Mouse (Mus musculus): ENCODE data around the gene Slfn14. TPM values are rescaled to one million over a fixed set of nuclear protein-coding genes. Genes with fewer than 3 reads are reported as not detected.
"Not testable (repeated sequence)": the region's sequence is repeated elsewhere in the genome, so short reads cannot be mapped to it uniquely, and the experiment has no call there.

The Slfn14 gene
- 86.4 and 88.3 TPM in 2 replicates for total RNA-seq (2015; ENCODE audit: low replicate concordance)
- 93.6 and 106 TPM in 2 replicates for total RNA-seq (2017; ENCODE audit: low replicate concordance)

- ATAC-seq (replicated peaks; ENCODE audit: low FRiP score, poor library complexity, severe bottlenecking), result peak; percentile 84
Measured at GRCm38 (mm10) chr11:83286566-83286965, at the start of gene Slfn14. Gene Slfn14 (minus strand): TSS chr11:83286726.

DNA sequence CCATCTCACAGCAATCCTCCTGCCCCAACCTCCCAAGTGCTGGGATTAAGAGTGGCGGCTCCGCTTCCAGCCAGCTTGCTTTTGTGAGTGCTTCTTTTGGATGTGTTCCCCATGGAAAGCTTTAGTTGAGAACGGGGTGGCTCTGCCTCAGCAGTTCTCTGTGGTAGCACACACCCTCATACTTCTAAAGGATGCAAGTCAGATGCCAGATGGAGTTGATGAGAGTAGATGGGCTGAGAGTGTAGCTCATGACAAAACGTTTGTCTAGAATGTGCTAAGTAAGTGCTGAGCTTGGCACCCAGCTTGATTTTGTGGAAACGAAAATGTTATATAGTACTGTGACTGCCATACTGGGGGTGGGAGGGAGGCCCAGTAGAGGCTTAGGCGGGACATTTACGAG is 49.3 kb upstream of the Slfn14 start:
- ATAC-seq (replicated peaks; ENCODE audit: low FRiP score, poor library complexity, severe bottlenecking), result no peak

DNA sequence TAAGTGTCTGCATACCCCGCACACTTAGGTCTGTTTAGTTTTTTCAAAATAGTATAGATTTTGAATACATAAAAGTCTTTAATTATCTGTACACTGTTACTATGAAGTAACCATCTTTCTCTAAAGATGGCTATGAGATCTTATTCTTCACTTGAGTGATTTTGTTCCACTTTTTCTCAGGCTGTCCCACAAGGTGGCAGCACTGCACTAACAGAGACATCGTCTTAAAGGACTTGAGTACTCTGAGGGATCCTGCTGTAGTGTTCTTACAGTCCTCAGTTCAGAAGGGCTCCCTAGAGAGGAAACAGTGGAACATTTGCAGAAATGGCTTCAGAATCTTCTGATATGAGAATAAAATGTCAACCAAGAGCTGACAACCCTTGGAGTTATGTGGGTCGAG is 40.9 kb upstream of the Slfn14 start:
- ATAC-seq (replicated peaks; ENCODE audit: low FRiP score, poor library complexity, severe bottlenecking), result no peak

- not testable (repeated sequence) for ATAC-seq (replicated peaks; ENCODE audit: low FRiP score, poor library complexity, severe bottlenecking)
Measured at GRCm38 (mm10) chr11:83326692-83327091, 40.2 kb upstream of the Slfn14 start.

GRCm38 (mm10) chr11:83319048-83319447 is 32.5 kb upstream of the Slfn14 start:
- ATAC-seq (replicated peaks; ENCODE audit: low FRiP score, poor library complexity, severe bottlenecking), result no peak

DNA sequence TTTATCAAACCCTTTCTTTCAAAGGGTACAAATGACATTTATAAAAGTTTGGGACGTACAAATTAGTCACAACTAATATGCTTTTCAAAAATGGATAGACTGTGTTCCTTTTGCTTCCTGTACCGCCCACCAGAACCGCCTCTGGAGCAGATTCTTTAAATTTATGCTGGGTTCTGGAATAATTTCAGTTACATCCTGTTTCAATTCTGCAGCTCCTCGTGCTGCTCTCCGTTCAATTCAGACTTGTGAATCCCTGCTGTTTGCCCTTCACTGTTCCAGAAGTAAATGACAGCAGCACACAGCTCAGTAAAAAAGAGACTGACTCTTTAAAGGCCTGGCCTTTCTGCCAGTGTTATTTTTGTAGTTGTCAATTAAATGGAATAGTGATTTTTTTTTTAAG is 25.9 kb upstream of the Slfn14 start:
- no peak for ATAC-seq (replicated peaks; ENCODE audit: low FRiP score, poor library complexity, severe bottlenecking)

GRCm38 (mm10) chr11:83306700-83307253 is 20.3 kb upstream of the Slfn14 start:
- no peak for ATAC-seq (replicated peaks; ENCODE audit: low FRiP score, poor library complexity, severe bottlenecking)

DNA sequence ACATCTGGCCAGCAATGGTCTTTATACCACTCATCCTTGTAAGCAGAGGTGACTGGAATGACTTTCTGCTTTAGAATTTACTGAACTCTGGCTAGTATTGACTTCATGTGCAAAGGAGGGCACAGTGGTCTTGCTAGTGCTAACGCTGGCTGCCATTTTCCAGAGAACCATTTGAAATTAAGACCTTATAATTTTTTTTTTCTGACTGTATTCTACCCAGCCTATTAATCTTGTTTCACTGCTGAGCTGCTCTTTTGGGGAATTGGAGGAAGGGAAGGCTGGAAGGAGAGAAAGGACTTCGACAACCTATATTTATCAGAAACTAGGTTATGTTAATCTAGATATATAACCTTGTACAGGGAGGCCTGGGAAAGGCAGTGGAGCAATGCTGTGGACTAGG is 18.0 kb upstream of the Slfn14 start:
- no peak for ATAC-seq (replicated peaks; ENCODE audit: low FRiP score, poor library complexity, severe bottlenecking)

DNA sequence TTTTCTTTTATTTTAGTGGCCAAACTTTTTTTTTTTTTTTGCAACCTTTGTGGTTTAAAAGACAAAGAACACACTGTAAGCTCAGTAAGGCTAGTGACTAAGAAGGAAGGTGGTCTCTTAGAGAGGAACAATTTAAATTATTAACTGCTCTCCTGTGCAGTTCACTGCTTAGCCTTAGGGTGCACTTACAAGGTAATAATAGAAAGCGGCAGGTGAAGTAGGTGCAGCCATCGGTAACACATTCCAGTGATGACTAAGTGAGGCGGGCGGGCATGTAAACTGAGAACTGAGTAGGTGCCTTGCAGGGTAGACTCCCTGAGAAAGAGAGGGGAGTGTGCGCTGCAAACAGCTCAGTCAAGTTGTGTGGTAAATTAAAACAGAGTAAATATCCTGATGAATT is 17.2 kb upstream of the Slfn14 start:
- no peak for ATAC-seq (replicated peaks; ENCODE audit: low FRiP score, poor library complexity, severe bottlenecking)

GRCm38 (mm10) chr11:83302526-83303251 is 16.2 kb upstream of the Slfn14 start, which contains the start of gene Pex12:
Gene Pex12 (minus strand): TSS chr11:83302586.
- ATAC-seq (replicated peaks; ENCODE audit: low FRiP score, poor library complexity, severe bottlenecking), result peak; percentile 79

DNA sequence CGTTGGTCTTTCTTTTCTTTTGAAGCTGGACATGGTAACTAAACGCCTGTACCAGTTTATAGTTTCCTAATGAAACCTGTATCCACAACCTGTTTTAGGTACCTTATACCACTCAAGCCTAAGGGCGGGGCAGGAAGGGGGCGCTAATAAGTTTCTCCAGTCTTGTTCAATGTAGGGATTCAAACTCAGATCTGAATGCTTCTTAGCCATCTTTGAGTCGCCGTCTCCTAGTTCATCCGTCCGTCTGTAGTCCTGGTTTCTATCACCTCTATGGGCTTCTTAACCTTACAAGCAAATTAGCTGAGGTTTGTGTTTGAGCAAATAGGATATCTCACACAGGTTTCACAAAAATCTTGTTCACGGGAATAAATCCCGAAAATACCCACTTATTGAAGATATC is 15.6 kb upstream of the Slfn14 start:
- ATAC-seq (replicated peaks; ENCODE audit: low FRiP score, poor library complexity, severe bottlenecking), result peak; percentile 27

- no peak for ATAC-seq (replicated peaks; ENCODE audit: low FRiP score, poor library complexity, severe bottlenecking)
Measured at GRCm38 (mm10) chr11:83301431-83301831, 14.9 kb upstream of the Slfn14 start.

- no peak for ATAC-seq (replicated peaks; ENCODE audit: low FRiP score, poor library complexity, severe bottlenecking)
Measured at GRCm38 (mm10) chr11:83299724-83300123, 13.2 kb upstream of the Slfn14 start.

GRCm38 (mm10) chr11:83298225-83299195 is 12.0 kb upstream of the Slfn14 start, which contains the start of gene Ap2b1:
Gene Ap2b1 (plus strand): TSS chr11:83299024.
- peak; percentile 82 for ATAC-seq (replicated peaks; ENCODE audit: low FRiP score, poor library complexity, severe bottlenecking)

DNA sequence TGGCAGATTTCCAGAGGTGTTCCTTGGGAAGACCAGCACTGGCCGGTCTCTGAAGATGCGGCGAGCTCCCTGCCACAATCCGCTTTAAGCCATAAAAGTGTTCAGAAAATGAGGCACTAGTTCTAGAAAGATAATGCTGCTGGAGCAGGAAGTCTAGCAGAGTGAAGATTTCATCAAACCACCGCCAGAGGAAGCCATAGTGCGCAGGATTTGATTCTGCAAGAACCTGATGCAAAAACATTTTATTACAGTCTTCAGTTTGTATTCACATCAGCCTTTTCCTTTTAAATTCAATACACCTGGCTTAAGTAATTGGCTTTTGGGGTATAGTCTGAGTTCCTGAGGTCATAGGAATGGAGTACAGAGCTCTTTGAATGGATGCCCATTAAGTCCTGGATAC is 11.3 kb upstream of the Slfn14 start:
- ATAC-seq (replicated peaks; ENCODE audit: low FRiP score, poor library complexity, severe bottlenecking), result no peak

GRCm38 (mm10) chr11:83294133-83294532 is 7.6 kb upstream of the Slfn14 start:
- ATAC-seq (replicated peaks; ENCODE audit: low FRiP score, poor library complexity, severe bottlenecking), result no peak

GRCm38 (mm10) chr11:83293182-83293581 is 6.7 kb upstream of the Slfn14 start:
- ATAC-seq (replicated peaks; ENCODE audit: low FRiP score, poor library complexity, severe bottlenecking), result no peak

- 0 out of 2 replicates have a peak, but pooled peaks have one; percentile 39 for ATAC-seq (replicated peaks; ENCODE audit: low FRiP score, poor library complexity, severe bottlenecking)
Measured at GRCm38 (mm10) chr11:83292251-83292587, 5.7 kb upstream of the Slfn14 start.

DNA sequence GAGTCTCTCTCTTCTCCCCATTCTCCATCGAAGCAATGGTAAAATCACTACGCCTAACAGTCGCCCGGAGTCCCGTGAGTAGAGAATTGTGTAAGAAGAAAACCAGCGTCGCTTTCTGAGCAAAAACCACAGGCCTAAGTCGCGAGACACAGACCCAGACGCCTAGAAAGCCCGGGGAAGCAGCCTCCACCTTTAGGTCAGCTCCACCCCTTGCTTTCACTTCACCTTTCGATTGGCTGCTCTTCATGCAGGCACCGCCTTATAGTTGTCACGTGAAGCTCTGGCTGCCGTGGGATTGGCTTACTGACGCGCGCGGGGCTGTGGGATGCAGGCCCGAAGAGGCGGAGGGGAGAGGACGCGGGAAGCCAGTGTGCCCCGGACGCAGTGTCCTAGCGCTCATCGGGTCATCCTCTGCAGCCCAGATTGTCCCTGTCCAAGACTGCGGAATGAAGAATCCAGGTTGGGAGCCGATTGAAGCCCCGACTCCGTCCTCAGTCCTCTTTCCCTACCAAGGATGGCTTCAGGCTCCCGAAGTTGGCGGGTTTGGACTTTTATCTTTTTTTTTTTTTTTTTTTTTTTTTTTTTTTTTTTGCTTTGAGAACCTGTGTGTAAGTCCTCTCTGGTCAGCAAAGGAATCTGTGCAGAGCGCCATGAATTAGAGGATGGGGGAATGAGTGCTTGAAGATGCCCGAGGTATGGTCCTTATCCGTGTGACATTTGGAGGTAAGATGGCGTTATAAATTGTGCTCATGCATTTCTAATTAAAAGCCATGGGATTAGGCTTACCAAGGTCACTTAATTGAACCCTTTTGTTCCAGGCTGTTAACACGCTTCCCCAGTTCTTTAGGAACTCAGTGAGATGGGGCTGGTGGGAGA is 5.1 kb upstream of the Slfn14 start:
- ATAC-seq (replicated peaks; ENCODE audit: low FRiP score, poor library complexity, severe bottlenecking), result peak; percentile 94
